Mouse (Mus musculus): ENCODE results near the gene Cd70. TPM values are rescaled to one million over a fixed set of nuclear protein-coding genes. Genes with fewer than 3 reads are reported as not detected.

The Cd70 gene
- total RNA-seq, 1 experiment from 2014 or later: not detected

DNA sequence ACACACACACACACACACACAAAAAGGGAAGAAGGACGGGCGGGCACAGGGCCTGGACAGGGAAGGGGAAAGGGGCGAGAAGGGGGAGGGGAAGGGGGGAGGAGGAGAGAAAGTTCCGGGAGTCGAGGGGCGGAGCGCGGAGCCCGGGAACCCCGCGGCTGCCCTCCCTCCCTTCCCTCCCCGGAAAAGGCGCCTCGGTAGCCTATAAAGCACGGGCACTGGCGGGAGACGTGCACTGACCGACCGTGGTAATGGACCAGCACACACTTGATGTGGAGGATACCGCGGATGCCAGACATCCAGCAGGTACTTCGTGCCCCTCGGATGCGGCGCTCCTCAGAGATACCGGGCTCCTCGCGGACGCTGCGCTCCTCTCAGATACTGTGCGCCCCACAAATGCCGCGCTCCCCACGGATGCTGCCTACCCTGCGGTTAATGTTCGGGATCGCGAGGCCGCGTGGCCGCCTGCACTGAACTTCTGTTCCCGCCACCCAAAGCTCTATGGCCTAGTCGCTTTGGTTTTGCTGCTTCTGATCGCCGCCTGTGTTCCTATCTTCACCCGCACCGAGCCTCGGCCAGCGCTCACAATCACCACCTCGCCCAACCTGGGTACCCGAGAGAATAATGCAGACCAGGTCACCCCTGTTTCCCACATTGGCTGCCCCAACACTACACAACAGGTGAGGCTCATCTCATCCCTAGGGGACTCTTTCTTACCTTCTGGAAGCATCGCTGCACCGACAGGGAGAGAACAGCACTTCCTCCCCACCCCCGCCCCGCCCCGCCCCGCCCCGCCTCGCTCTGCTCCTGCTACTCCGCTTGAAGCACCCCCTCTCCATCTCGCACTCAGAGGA lies 44.2 kb downstream of the Cd70 start, which contains the start of gene Tnfsf9:
Tnfsf9 (plus strand) TSS at position 145 of the 854 bp plus-strand sequence.
- ATAC-seq (ENCODE audit: extremely low read depth, insufficient number of reproducible peaks, low FRiP score, poor library complexity, severe bottlenecking): peak; percentile 27

DNA sequence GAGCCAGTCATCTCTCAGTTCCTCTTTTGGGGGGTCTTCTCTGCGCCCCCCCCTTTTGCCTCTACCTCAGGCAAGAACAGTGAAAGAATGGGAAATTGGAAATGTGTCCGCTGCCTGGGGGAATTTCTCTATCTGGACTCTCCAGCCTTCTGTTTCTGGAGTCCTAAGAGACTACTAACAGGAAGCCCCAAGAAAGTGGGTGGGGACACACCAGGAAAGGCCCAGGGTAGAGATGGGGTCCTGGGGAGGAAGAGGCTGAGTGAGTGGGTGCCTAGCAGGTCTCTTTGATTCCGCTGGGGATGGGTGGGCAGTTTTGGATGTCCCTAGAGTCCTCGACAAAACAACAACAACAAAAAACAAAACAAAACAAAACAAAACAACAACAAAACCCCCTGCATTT lies 45.1 kb downstream of the Cd70 start:
- no peak for ATAC-seq (ENCODE audit: extremely low read depth, insufficient number of reproducible peaks, low FRiP score, poor library complexity, severe bottlenecking)

DNA sequence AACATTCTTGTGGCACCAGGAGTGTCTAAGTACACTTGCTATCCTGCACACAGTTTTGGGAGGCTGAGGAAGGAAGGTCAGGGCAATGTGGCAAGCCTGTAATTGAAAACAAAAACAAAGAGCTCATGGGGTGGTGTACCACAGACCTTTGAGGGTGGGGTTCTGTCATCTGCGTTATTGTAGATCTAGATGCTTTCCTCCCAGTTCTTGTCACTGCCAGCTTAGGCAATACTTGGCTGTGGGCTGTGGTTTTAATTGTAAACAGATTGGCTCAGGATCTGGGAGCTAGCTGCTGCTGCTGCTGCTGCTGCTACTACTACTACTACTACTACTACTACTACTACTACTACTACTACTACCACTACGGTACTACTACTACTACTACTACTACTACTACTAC lies 47.3 kb downstream of the Cd70 start:
- ATAC-seq (ENCODE audit: extremely low read depth, insufficient number of reproducible peaks, low FRiP score, poor library complexity, severe bottlenecking): no peak

DNA sequence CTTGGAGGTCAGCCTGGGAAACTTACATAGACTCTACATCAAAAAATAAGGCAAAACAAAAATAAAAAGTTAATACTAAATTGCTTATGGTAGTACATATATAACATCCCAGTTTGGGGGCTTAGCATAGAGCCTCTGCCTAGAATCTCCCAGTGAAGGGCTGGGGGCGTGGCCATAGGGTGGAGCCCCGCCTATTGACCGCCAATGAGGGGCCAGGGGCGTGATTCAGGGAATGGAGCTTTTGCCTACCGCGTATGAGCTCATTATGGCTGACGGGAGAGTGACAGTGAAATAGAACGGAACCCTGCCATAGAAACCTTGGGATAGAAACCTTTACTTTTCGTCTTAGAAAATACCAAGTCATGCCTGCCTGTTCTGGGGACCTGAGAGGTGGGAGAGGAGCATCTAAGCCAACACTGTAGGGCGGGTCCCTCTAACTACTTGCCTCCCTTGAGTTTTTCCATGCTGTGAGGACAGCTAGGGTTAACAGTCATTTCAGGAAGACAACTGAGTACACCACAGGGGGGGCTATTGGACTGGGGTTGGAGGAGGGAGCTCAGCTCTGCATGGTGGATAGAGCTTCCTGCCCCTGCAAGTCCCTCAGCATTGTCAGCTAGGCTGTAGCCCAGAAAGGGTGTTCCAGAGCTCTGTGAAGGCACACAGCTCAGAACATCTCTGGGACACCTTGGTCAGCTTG lies 49.8 kb downstream of the Cd70 start:
- no peak for ATAC-seq (ENCODE audit: extremely low read depth, insufficient number of reproducible peaks, low FRiP score, poor library complexity, severe bottlenecking)

DNA sequence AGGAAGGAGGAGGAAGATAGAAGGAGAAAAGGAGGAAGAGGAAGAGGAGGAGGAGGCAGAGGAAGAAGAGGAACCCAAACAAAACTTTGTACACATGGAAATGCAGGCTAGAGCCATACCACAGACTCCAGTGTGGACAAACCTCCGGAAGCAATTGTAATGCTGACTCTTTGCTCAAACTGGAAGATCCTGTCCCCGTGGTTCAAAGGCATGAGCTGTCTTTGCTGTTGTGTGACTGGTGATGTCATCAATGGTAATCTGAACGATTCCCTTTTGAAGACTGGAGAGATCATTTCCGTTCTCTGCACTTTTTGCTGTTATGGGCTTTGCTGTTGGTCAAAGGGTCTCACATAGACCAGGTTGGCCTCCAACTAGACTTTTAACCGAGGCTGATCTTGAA lies 51.3 kb downstream of the Cd70 start:
- no peak for ATAC-seq (ENCODE audit: extremely low read depth, insufficient number of reproducible peaks, low FRiP score, poor library complexity, severe bottlenecking)

DNA sequence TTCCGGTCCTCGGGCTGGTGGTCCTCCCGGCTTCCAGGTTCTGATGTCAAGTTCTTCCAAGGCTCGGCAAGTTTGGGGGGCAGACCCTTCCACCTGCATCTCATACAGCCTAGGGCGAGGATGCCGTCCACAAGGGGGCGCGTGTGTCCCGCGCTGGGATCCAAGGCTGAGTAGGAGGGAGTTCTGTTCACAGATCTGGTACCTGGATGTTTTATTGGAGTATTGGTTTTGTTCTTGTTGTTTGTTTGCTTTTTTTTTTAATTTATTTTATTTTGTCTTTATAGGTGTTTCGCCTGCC lies 53.0 kb downstream of the Cd70 start:
- ATAC-seq (ENCODE audit: extremely low read depth, insufficient number of reproducible peaks, low FRiP score, poor library complexity, severe bottlenecking): peak; percentile 69

Other genes starting within 250 kb of the Cd70 start
- 13.0 and 13.8 TPM in 2 replicates for gene Mllt1, start 214.4 kb downstream of the Cd70 start, total RNA-seq (2017)
- not detected in 2 replicates for gene Acer1, start 167.7 kb downstream of the Cd70 start, total RNA-seq (2017)
- gene Clpp, start 159.5 kb downstream of the Cd70 start, total RNA-seq (2017): 23.0 and 28.9 TPM in 2 replicates
- gene Alkbh7, start 152.4 kb downstream of the Cd70 start, total RNA-seq (2017): 10.6 and 17.9 TPM in 2 replicates
- gene Pspn, start 149.8 kb downstream of the Cd70 start, total RNA-seq (2017): not detected in 2 replicates
- 56.5 and 56.7 TPM in 2 replicates for gene Gtf2f1, start 138.5 kb downstream of the Cd70 start, total RNA-seq (2017)
- not detected in 2 replicates for gene Gm17949, start 138.3 kb downstream of the Cd70 start, total RNA-seq (2017)
- 54.5 and 58.2 TPM in 2 replicates for gene Khsrp, start 118.3 kb downstream of the Cd70 start, total RNA-seq (2017)
- gene Slc25a41, start 108.1 kb downstream of the Cd70 start, total RNA-seq (2017): not detected in 2 replicates
- gene Crb3, start 90.7 kb downstream of the Cd70 start, total RNA-seq (2017): 3.3 TPM in 2 replicates
- gene Slc25a23, start 89.9 kb downstream of the Cd70 start, total RNA-seq (2017): 3.4 and 3.6 TPM in 2 replicates
- gene Dennd1c, start 71.3 kb downstream of the Cd70 start, total RNA-seq (2017): 145 and 158 TPM in 2 replicates
- gene Tubb4a, start 62.0 kb downstream of the Cd70 start, total RNA-seq (2017): 0.37 and 0.70 TPM in 2 replicates
- 1.7 and 2.0 TPM in 2 replicates for gene Tnfsf9, start 44.5 kb downstream of the Cd70 start, total RNA-seq (2017)
- gene Tnfsf14, start 44.4 kb upstream of the Cd70 start, total RNA-seq (2017): 79.1 and 86.9 TPM in 2 replicates
- 164 TPM in 2 replicates for gene C3, start 78.4 kb upstream of the Cd70 start, total RNA-seq (2017)
- 26.2 and 34.1 TPM in 2 replicates for gene Gpr108, start 98.7 kb upstream of the Cd70 start, total RNA-seq (2017)
- 3.4 and 4.1 TPM in 2 replicates for gene Trip10, start 99.7 kb upstream of the Cd70 start, total RNA-seq (2017)
- gene Vav1, start 129.3 kb upstream of the Cd70 start, total RNA-seq (2017): 373 and 377 TPM in 2 replicates
- 62.1 and 63.0 TPM in 2 replicates for gene Adgre1, start 208.9 kb upstream of the Cd70 start, total RNA-seq (2017)

Data from neutrophil, adult 5-6 weeks (primary cell).